Mouse (Mus musculus): Measurements from ENCODE around the gene 1700008P02Rik.
"Not testable (repeated sequence)": the region's sequence is repeated elsewhere in the genome, so short reads cannot be mapped to it uniquely, and the experiment has no call there.

Gene 1700008P02Rik

DNA sequence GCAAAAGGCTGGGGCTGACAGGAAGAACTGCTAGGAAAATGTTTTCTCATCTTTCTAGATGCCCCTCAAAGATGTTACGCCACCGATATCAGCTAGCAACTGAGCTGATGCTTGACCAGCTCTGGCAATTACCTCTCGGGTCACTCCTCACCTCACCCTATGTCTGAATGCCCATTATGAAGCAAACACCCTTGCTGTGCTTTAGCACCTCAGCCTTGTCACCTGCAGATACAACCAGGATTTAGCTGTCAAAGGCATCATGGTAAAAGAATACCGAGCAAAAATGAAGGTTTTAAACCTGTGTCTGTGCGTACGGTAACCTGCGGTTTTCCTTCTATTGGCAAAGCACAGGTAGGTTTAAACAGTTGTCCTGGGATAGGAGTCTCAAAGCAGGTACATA lies at the start of gene 1700008P02Rik:
Gene 1700008P02Rik (minus strand): TSS at position 101 of the 400 bp plus-strand sequence.
- CTCF ChIA-PET: no interaction called here

DNA sequence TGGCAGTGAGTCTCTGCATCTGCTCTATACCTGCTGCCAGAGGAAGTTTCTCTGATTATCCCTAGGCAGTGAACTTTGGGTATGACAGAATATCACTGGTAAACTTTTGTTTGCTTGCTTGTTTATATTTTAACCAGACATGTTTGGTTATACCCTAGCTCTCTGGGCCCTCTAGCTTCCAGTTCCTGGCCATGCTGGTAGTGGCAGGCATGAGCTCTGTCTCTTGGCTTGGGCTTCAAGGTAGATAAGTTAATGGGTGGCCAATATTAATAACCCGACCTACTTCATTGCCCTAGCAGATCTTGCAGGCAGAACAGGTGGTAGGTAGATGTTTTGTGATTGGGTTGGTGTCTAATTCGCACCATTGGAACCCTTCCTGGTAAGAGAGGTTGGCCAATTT lies 29.2 kb upstream of the 1700008P02Rik start:
- CTCF ChIA-PET: no interaction called here

DNA sequence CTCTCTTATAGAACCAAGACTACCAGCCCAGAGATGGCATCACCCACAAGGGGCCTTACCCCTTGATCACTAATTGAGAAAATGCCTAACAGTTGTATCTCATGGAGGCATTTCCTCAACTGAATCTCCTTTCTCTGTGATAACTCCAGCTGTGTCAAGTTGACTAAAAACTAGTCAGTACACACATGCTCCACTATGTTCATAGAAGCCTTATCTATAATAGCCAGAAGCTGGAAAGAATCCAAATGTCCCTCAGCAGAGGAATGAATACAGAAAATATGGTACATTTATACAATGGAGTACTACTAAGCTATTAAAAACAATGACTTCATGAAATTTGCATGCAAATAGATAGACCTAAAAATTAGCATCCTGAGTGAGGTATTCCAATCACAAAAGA lies 17.9 kb upstream of the 1700008P02Rik start:
- CTCF ChIA-PET: not testable (repeated sequence)

DNA sequence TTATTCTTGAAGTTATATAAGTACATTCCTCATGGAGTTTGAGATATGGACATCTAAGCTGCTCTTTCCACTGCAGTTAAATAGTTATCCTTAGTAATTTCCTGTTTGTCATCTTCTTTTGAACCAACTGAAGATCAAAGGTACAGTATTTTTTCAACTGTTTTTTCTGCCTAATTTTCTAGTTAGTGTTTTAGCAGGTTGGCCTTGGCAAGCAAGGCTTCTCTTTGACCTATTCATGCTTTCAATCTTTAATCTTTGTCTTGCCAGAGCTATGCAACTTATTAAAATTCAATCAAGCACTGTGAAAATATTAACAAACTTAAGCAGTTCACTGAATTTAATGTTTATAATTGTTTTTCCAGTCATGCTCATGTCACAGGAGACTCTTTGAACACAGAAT lies 14.0 kb upstream of the 1700008P02Rik start:
- CTCF ChIA-PET: no interaction called here

DNA sequence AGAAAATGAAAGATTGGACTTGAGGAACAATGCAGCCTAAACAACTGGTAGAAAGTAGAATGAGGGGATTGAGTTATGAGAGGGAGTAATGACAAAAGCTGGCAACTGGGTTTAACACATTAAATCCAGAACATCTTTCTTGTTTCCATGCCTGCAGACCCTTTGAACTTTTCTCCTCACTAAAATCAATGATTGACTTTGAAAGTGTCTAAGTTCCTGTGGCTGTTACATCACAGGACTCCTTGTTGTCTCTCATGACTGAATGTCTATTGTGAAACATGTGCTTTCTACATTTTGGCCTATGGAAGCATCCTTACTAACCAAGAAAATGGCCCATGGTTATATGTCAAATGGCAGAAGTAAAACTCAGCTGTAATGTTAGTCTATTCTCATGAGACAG lies 2.4 kb downstream of the 1700008P02Rik start:
- CTCF ChIA-PET: no interaction called here
